ENCODE assay signal across 7 mouse cellular contexts in the genomic region with DNA sequence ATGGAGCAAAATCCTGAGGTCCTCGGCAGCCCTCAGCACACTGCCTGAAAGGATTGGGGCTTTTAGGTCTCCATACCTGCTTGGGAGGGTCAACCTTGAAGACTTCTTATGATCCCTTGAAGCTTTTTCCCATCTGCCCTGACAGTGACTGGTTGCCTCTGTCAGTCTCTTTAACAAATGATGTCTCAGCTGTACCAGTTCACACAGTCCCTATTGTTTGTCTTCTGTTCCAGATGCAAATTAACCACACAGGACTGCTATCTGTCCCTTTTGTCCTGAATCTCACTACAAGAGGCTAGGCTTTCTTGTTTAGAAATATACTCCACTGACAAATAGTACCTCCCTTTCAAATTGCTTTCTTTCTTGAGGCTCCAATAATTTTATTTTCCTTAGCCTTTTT.
"Had no signal": no experiment of that assay in that cellular context is flagged by ENCODE, and none has a peak within 500 bp of the region (broad histone marks: within the 10 kb centered on the region; RNA-seq: fewer than 3 reads in every experiment).

No protein-coding gene starts in this region.

- DNase-seq: kidney, adult 2 months; kidney, postnatal 25 days; left cerebral cortex, postnatal 4 days; liver, postnatal 0 days; lung, embryonic 14.5 days; thymus, adult 18-20 months; thymus, postnatal 36 days had no signal
